Mouse (Mus musculus): Measurements from ENCODE around the gene E2f1. TPM values are rescaled to one million over a fixed set of nuclear protein-coding genes. Genes with fewer than 3 reads are reported as not detected.

E2f1 gene
- polyA plus RNA-seq, 1 experiment, result 14.5 TPM

- H3K4me1 ChIP-seq (ENCODE audit: control insufficient read depth, insufficient read depth, insufficient read length, low read length), result peaks cover 5% of the 10 kb centered on the region; the same call in 1 of the 2 replicates
- 79% methylated on average over 1 of the region's 1 CpGs for WGBS
- TF ChIP-seq POLR2A (IDR thresholded peaks at IDR 0.05; ENCODE audit: low read depth, low read length) (no peak), CTCF (IDR thresholded peaks at IDR 0.05; ENCODE audit: extremely low read depth, insufficient read length, insufficient replicate concordance, low read depth, low read length) (no peak)
- H3K27ac ChIP-seq (ENCODE audit: insufficient read depth, low read depth, low read length), result no peak overlapping the region
- H3K27me3 ChIP-seq (ENCODE audit: control insufficient read depth, insufficient read depth, low read length), result no peaks in the 10 kb centered on the region
- no peak overlapping the region for H3K4me3 ChIP-seq (ENCODE audit: low read depth, low read length)
- H3K36me3 ChIP-seq (ENCODE audit: control insufficient read depth, insufficient read depth, low read length), result no peaks in the 10 kb centered on the region
These were observed 37.3 kb upstream of the E2f1 start for GRCm38 (mm10) chr2:154606965-154607364.

GRCm38 (mm10) chr2:154604156-154604555 is 34.5 kb upstream of the E2f1 start:
- Histone ChIP-seq H3K27ac (ENCODE audit: insufficient read depth, low read depth, low read length) (peak overlapping the region; percentile 37), H3K4me3 (ENCODE audit: low read depth, low read length) (no peak overlapping the region), H3K27me3 (ENCODE audit: control insufficient read depth, insufficient read depth, low read length) (no peaks in the 10 kb centered on the region), H3K4me1 (ENCODE audit: control insufficient read depth, insufficient read depth, insufficient read length, low read length) (peaks cover 5% of the 10 kb centered on the region; the same call in 1 of the 2 replicates), H3K36me3 (ENCODE audit: control insufficient read depth, insufficient read depth, low read length) (no peaks in the 10 kb centered on the region)
- 8% methylated on average over 7 of the region's 7 CpGs for WGBS
- TF ChIP-seq CTCF (IDR thresholded peaks at IDR 0.05; ENCODE audit: extremely low read depth, insufficient read length, insufficient replicate concordance, low read depth, low read length) (no peak), POLR2A (IDR thresholded peaks at IDR 0.05; ENCODE audit: low read depth, low read length) (no peak)

GRCm38 (mm10) chr2:154603638-154604153 is 34.0 kb upstream of the E2f1 start, which contains the start of gene Pxmp4:
Pxmp4 (minus strand) TSS chr2:154603708.
- Histone ChIP-seq H3K36me3 (ENCODE audit: control insufficient read depth, insufficient read depth, low read length) (no peaks in the 10 kb centered on the region), H3K4me3 (ENCODE audit: low read depth, low read length) (peak within 1 kb of the TSS; percentile 89), H3K4me1 (ENCODE audit: control insufficient read depth, insufficient read depth, insufficient read length, low read length) (peaks cover 5% of the 10 kb centered on the region; the same call in 1 of the 2 replicates), H3K27me3 (ENCODE audit: control insufficient read depth, insufficient read depth, low read length) (no peaks in the 10 kb centered on the region), H3K27ac (ENCODE audit: insufficient read depth, low read depth, low read length) (peak within 1 kb of the TSS; percentile 74)
- TF ChIP-seq POLR2A (IDR thresholded peaks at IDR 0.05; ENCODE audit: low read depth, low read length) (peak; percentile 72; the same call in 1 of the 2 replicates), CTCF (IDR thresholded peaks at IDR 0.05; ENCODE audit: extremely low read depth, insufficient read length, insufficient replicate concordance, low read depth, low read length) (no peak)
- WGBS, result under 1% methylated on average over 13 of the region's 13 CpGs

- no peak for TF ChIP-seq POLR2A (IDR thresholded peaks at IDR 0.05; ENCODE audit: low read depth, low read length)
- TF ChIP-seq CTCF (IDR thresholded peaks at IDR 0.05; ENCODE audit: extremely low read depth, insufficient read length, insufficient replicate concordance, low read depth, low read length), result no peak
These were observed 33.4 kb upstream of the E2f1 start for GRCm38 (mm10) chr2:154603007-154603637.

GRCm38 (mm10) chr2:154601324-154601723 is 31.6 kb upstream of the E2f1 start:
- H3K36me3 ChIP-seq (ENCODE audit: control insufficient read depth, insufficient read depth, low read length), result no peaks in the 10 kb centered on the region
- H3K4me3 ChIP-seq (ENCODE audit: low read depth, low read length), result no peak overlapping the region
- H3K27me3 ChIP-seq (ENCODE audit: control insufficient read depth, insufficient read depth, low read length), result no peaks in the 10 kb centered on the region
- 58% methylated on average over 3 of the region's 3 CpGs for WGBS
- H3K27ac ChIP-seq (ENCODE audit: insufficient read depth, low read depth, low read length), result no peak overlapping the region
- peaks cover 5% of the 10 kb centered on the region; the same call in 1 of the 2 replicates for H3K4me1 ChIP-seq (ENCODE audit: control insufficient read depth, insufficient read depth, insufficient read length, low read length)
- TF ChIP-seq POLR2A (IDR thresholded peaks at IDR 0.05; ENCODE audit: low read depth, low read length) (no peak), CTCF (IDR thresholded peaks at IDR 0.05; ENCODE audit: extremely low read depth, insufficient read length, insufficient replicate concordance, low read depth, low read length) (no peak)

More at GRCm38 (mm10) chr2:154603007-154603637, 33.4 kb upstream of the E2f1 start:
- Histone ChIP-seq H3K4me1 (ENCODE audit: control insufficient read depth, insufficient read depth, insufficient read length, low read length) (peaks cover 5% of the 10 kb centered on the region; the same call in 1 of the 2 replicates), H3K36me3 (ENCODE audit: control insufficient read depth, insufficient read depth, low read length) (no peaks in the 10 kb centered on the region), H3K27ac (ENCODE audit: insufficient read depth, low read depth, low read length) (peak overlapping the region; percentile 74), H3K27me3 (ENCODE audit: control insufficient read depth, insufficient read depth, low read length) (no peaks in the 10 kb centered on the region), H3K4me3 (ENCODE audit: low read depth, low read length) (peak overlapping the region; percentile 89)
- WGBS, result 2% methylated on average over 22 of the region's 22 CpGs

- Histone ChIP-seq H3K4me3 (ENCODE audit: low read depth, low read length) (no peak overlapping the region), H3K36me3 (ENCODE audit: control insufficient read depth, insufficient read depth, low read length) (no peaks in the 10 kb centered on the region), H3K27me3 (ENCODE audit: control insufficient read depth, insufficient read depth, low read length) (no peaks in the 10 kb centered on the region), H3K27ac (ENCODE audit: insufficient read depth, low read depth, low read length) (no peak overlapping the region), H3K4me1 (ENCODE audit: control insufficient read depth, insufficient read depth, insufficient read length, low read length) (peaks cover 5% of the 10 kb centered on the region; the same call in 1 of the 2 replicates)
- 70% methylated on average over 6 of the region's 6 CpGs for WGBS
- TF ChIP-seq CTCF (IDR thresholded peaks at IDR 0.05; ENCODE audit: extremely low read depth, insufficient read length, insufficient replicate concordance, low read depth, low read length), result no peak
- no peak for TF ChIP-seq POLR2A (IDR thresholded peaks at IDR 0.05; ENCODE audit: low read depth, low read length)
These were observed 30.9 kb upstream of the E2f1 start for GRCm38 (mm10) chr2:154600586-154600985.

- Histone ChIP-seq H3K27ac (ENCODE audit: insufficient read depth, low read depth, low read length) (no peak overlapping the region), H3K4me1 (ENCODE audit: control insufficient read depth, insufficient read depth, insufficient read length, low read length) (no peaks in the 10 kb centered on the region), H3K27me3 (ENCODE audit: control insufficient read depth, insufficient read depth, low read length) (no peaks in the 10 kb centered on the region), H3K36me3 (ENCODE audit: control insufficient read depth, insufficient read depth, low read length) (peaks cover 5% of the 10 kb centered on the region; the same call in 1 of the 2 replicates), H3K4me3 (ENCODE audit: low read depth, low read length) (no peak overlapping the region)
- WGBS, result 86% methylated on average over 3 of the region's 3 CpGs
- TF ChIP-seq CTCF (IDR thresholded peaks at IDR 0.05; ENCODE audit: extremely low read depth, insufficient read length, insufficient replicate concordance, low read depth, low read length), result no peak
- TF ChIP-seq POLR2A (IDR thresholded peaks at IDR 0.05; ENCODE audit: low read depth, low read length), result no peak
These were observed 27.7 kb upstream of the E2f1 start for GRCm38 (mm10) chr2:154597399-154597798.
